Mouse (Mus musculus) spleen, embryonic (tissue): ENCODE data around the gene Rgl3.

Experiments used
- CTCF ChIA-PET: fragments of 350-600 bp; sonication (Branson Sonifier 250); formaldehyde crosslinking; loops from one replicate; lab custom pipeline; 2022; lab: Charles Lee

The Rgl3 gene

GRCm38 (mm10) chr9:21948790-21949189, 40.5 kb downstream of the Rgl3 start:
- CTCF ChIA-PET, result interaction anchor here (0.5 kb wide), 1 partner anchor 341 kb away, joined by 5 read pairs; no protein-coding TSS in a partner anchor

- CTCF ChIA-PET, result no interaction called here
Measured at GRCm38 (mm10) chr9:21948146-21948545, 41.1 kb downstream of the Rgl3 start.

- CTCF ChIA-PET, result no interaction called here
Measured at GRCm38 (mm10) chr9:21947540-21948130, 41.6 kb downstream of the Rgl3 start.

- CTCF ChIA-PET, result no interaction called here
Measured at GRCm38 (mm10) chr9:21944267-21944666, 45.0 kb downstream of the Rgl3 start.

- CTCF ChIA-PET, result no interaction called here
Measured at GRCm38 (mm10) chr9:21943638-21944037, 45.6 kb downstream of the Rgl3 start.

- CTCF ChIA-PET, result no interaction called here
Measured at GRCm38 (mm10) chr9:21943046-21943445, 46.2 kb downstream of the Rgl3 start.

GRCm38 (mm10) chr9:21938234-21938855, 50.9 kb downstream of the Rgl3 start:
- CTCF ChIA-PET, result no interaction called here

GRCm38 (mm10) chr9:21937711-21938175, 51.5 kb downstream of the Rgl3 start:
- CTCF ChIA-PET, result no interaction called here

- CTCF ChIA-PET, result no interaction called here
Measured at GRCm38 (mm10) chr9:21936692-21937570, 52.3 kb downstream of the Rgl3 start, which contains the start of gene Plppr2. Gene Plppr2, plus strand, starts transcription at chr9:21937033.

- CTCF ChIA-PET, result no interaction called here
Measured at GRCm38 (mm10) chr9:21935466-21936131, 53.6 kb downstream of the Rgl3 start.

GRCm38 (mm10) chr9:21934021-21934420, 55.2 kb downstream of the Rgl3 start:
- CTCF ChIA-PET, result no interaction called here

GRCm38 (mm10) chr9:21932445-21933137, 56.7 kb downstream of the Rgl3 start:
- CTCF ChIA-PET, result no interaction called here

- CTCF ChIA-PET, result no interaction called here
Measured at GRCm38 (mm10) chr9:21932006-21932405, 57.2 kb downstream of the Rgl3 start.

- CTCF ChIA-PET, result interaction anchor here (0.6 kb wide), 2 partner anchors 38 to 61 kb away, joined by 3 read pairs; no protein-coding TSS in a partner anchor
Measured at GRCm38 (mm10) chr9:21929208-21929607, 60.0 kb downstream of the Rgl3 start.

- CTCF ChIA-PET, result interaction anchor here (0.6 kb wide), 1 partner anchor 24 kb away, joined by 3 read pairs; no protein-coding TSS in a partner anchor
Measured at GRCm38 (mm10) chr9:21927208-21927753, 62.0 kb downstream of the Rgl3 start, which contains the start of the genes Ccdc159 and Tmem205. Gene Ccdc159, plus strand, starts transcription at chr9:21927471. Gene Tmem205, minus strand, starts transcription at chr9:21927556.

GRCm38 (mm10) chr9:21926784-21927183, 62.5 kb downstream of the Rgl3 start:
- CTCF ChIA-PET, result no interaction called here

- CTCF ChIA-PET, result no interaction called here
Measured at GRCm38 (mm10) chr9:21926155-21926554, 63.1 kb downstream of the Rgl3 start.

- CTCF ChIA-PET, result no interaction called here
Measured at GRCm38 (mm10) chr9:21925506-21925905, 63.7 kb downstream of the Rgl3 start.

- CTCF ChIA-PET, result no interaction called here
Measured at GRCm38 (mm10) chr9:21925034-21925433, 64.2 kb downstream of the Rgl3 start.

GRCm38 (mm10) chr9:21924099-21924493, 65.2 kb downstream of the Rgl3 start:
- CTCF ChIA-PET, result no interaction called here
